Mouse (Mus musculus) liver, adult 2 months (tissue): ENCODE results near the gene Gm20388.

ENCODE experiments used
- CTCF ChIP-seq: fragments of 200-500 bp; IDR thresholded peaks from 2 replicates; pipeline ENCODE4 v1.5.1; 2011; ENCODE audit warnings: low read depth, low read length, control low read depth
- POLR2A ChIP-seq: fragments of 200-500 bp; IDR thresholded peaks from 2 replicates; pipeline ENCODE4 v1.6.1; 2011; ENCODE audit warnings: low read length, control low read depth; ENCODE audit not compliant: insufficient read depth; ENCODE audit errors: extremely low read depth

GRCm38 (mm10) chr8:123476911-123477736, 3566.5 kb downstream of the Gm20388 start:
- no peak for TF ChIP-seq POLR2A
- TF ChIP-seq CTCF = no peak
